Mouse (Mus musculus) monocyte, adult 2 months (primary cell): ENCODE results near the gene Igf2bp2.

Experiments
- DNase-seq, 2 experiments: peaks; one replicate each; pipeline ENCODE4 v3.0.0; 2022; ENCODE audit warnings: low spot score in 2 of 2, low read depth in 1 of 2

Gene Igf2bp2

DNA sequence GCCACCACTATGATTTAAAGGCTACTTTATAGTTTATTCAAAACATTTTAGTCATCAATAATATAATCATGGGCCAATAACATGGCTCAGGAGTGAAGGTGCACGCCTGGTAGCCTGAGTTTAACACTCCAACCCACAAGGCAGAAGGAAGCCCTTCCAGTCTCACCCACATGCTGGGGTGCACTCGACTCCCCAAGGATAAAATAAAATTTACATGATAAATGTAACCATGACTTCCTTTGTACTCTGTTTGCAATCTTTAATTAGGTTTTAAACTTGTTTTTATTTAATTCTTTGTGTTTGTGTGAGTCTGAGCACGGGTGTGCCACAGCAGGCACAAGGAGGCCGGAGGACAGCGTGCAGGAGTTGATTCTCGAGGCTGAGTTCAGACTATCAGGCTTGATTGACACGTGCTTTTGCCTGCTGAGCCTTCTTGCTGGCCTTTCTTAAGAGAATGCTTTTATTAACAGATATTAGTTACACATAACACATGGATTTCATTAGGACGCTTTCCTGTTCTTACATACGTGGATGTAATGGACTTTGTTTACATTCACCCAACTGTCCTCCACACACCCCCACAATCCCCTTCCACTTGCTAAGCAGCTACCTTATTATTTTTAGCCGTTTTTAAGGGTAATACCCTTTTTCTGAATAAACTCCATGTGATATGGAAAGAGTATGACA is 13.3 kb downstream of the Igf2bp2 start:
- DNase-seq = no peak

GRCm38 (mm10) chr16:22149076-22149475 is 14.0 kb downstream of the Igf2bp2 start:
- no peak for DNase-seq

- no peak for DNase-seq
Measured at GRCm38 (mm10) chr16:22147131-22147530, 16.0 kb downstream of the Igf2bp2 start.

DNA sequence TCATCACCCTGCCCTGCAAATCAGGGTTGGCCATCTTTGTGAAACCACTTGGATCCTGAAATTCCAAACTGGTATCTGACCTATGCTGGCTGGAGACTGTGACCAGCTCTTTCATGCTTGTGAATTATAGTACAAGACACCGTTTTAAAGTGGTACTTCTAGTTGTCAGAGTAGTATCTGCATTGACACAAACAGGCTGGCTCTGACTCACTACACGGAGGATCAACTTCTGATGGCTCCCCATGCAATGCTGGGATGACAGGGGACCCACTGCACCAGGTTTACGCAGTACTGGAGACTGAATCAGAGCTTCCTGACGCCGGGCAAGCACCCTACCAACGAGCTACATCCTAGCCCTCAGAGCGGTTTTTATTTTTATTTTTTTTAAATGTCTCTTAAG is 17.0 kb downstream of the Igf2bp2 start:
- no peak for DNase-seq

GRCm38 (mm10) chr16:22144490-22144889 is 18.6 kb downstream of the Igf2bp2 start:
- DNase-seq = no peak

DNA sequence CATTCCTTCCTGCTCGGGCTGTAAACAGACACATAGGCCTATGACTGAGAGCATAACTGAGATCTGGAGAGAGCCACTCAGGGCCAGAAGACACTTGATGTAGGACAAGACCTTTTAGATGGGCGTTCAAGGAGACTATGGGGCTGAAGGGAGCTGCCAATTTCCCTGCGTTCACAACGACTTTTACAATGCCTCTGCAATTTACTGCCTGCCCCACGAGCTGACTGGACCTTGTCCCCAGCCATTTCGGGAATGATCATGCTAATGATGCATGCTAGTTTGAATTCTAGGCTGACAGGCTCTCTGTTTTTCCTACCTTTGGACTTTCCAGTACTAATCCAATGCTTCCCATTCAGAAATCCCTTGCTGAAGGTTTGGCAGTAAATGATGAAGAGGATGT is 22.2 kb downstream of the Igf2bp2 start:
- no peak for DNase-seq

DNA sequence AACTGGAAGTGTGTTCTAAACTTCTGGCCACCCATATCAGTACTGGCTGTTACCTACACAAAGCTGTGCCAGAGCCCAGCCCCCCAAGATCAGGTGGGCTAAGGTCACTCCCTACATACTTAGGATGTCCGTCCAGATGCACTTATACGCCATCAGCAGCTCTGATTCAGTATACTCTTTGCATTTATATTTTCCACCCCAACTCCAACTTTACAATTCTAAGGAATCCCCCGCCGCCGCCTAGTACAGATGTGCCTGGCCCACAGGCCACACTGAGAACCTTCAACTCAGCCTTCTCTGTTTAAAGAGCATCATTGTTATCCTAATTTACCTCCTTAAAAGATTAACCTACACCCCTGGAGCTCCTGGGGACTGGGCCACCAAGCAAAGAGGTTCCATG is 23.3 kb downstream of the Igf2bp2 start:
- DNase-seq = no peak

DNA sequence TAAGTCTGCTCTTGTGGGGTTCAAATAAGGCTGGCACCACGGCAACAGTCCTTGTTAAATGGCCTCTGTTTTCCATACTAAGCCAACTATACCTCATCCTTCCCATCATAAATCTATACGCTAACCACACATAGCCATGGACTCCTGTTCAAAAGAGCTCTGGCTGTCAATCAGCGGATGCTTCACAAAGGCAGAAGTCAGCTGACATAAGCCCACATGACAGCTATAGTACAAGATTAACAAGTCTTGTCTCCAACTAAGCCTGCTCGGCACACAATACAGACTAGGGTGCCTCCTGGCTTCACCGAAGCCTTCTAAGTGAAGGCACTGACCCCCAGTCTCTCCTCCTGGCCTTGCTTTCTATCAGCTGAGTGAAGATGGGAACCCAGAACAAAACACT is 26.9 kb downstream of the Igf2bp2 start:
- DNase-seq = no peak

GRCm38 (mm10) chr16:22131321-22131720 is 31.8 kb downstream of the Igf2bp2 start:
- no peak for DNase-seq

- DNase-seq = no peak
Measured at GRCm38 (mm10) chr16:22129511-22129910, 33.6 kb downstream of the Igf2bp2 start.

GRCm38 (mm10) chr16:22128595-22128994 is 34.5 kb downstream of the Igf2bp2 start:
- no peak for DNase-seq

GRCm38 (mm10) chr16:22127806-22128205 is 35.3 kb downstream of the Igf2bp2 start:
- no peak for DNase-seq

- DNase-seq = no peak
Measured at GRCm38 (mm10) chr16:22126936-22127335, 36.2 kb downstream of the Igf2bp2 start.

GRCm38 (mm10) chr16:22124325-22124918 is 38.7 kb downstream of the Igf2bp2 start:
- no peak for DNase-seq

GRCm38 (mm10) chr16:22123658-22124057 is 39.4 kb downstream of the Igf2bp2 start:
- DNase-seq = no peak

GRCm38 (mm10) chr16:22121109-22121508 is 42.0 kb downstream of the Igf2bp2 start:
- DNase-seq = no peak

GRCm38 (mm10) chr16:22119524-22119923 is 43.6 kb downstream of the Igf2bp2 start:
- DNase-seq = peak in 1 of 2 experiments; percentile 46

DNA sequence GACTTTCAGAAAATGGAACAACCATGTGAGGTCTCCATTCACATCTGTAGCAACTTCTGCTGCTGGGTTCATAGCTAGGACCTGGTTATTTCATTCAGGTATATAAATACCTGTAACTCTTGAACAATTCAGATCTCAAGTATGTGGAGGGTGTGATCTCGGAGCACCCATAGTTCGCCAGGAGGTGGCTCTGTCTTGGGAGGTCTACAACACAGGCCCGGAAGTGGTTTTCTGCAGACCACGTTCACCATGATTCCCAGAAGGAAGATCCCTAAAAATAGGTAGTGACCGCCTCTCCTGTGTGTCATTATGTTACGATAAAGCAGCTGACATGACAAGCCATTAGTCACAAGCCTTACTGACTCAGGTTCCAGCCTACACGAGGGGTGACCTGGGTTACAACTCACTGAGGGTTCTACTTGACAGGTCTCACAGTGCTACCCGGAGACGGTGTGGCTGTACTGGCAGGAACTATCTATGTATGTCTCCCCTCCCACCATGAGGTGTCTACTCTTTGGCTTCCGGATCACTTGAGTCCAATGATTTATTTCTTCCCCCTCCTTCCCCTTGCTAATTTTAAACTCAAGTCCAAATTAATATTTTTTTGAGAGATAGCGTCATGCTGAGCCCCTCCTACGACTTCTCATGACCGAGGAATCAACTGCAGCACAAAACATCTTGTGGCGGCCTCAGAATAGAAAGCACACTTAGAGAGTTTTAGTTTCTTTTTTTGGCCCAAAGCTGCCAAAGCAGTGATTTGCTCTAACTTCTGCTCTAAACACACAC is 44.2 kb downstream of the Igf2bp2 start:
- DNase-seq = no peak

GRCm38 (mm10) chr16:22118151-22118550 is 44.9 kb downstream of the Igf2bp2 start:
- DNase-seq = no peak

DNA sequence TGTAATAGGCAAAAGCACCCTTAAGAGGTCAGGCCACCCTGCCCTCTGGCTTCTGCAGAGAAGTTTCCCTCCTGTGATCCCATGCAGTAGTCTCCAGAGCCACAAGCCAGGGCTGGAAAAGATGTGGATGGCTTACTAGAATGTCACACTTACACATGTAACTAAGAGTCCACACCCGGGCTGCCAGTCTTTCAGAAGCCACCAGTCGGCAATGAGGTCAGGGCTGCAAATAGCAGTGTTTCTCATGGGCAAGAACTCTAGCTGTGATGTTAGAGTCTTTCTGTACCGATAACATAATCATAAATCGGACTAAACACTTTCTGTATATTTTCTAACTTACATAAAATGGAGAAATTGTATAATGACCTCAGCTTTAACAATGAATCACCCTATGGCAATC is 46.4 kb downstream of the Igf2bp2 start:
- no peak for DNase-seq

GRCm38 (mm10) chr16:22116058-22116457 is 47.0 kb downstream of the Igf2bp2 start:
- DNase-seq = no peak

DNA sequence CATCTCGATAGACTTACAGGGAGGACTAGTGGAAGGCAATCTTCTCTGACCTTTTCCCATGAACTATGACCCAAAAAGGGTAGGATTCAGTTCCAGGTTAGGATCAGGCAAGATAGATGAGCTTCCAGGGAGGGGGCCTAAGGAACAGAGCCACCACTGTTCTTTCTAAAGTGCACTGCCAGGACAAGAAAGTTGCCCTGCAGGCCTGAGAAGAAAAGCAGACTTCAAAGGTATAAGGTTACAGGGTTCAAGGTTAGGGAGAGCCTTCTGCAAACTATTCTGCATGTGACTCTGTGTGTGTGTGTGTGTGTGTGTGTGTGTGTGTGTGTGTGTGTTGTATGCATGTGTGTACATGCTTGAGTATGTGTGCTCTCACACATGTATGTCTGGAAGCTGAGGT is 53.1 kb downstream of the Igf2bp2 start:
- no peak for DNase-seq
